Mouse (Mus musculus): Measurements from ENCODE around the gene Mlip.
"Not testable (repeated sequence)": the region's sequence is repeated elsewhere in the genome, so short reads cannot be mapped to it uniquely, and the experiment has no call there.

Gene Mlip

DNA sequence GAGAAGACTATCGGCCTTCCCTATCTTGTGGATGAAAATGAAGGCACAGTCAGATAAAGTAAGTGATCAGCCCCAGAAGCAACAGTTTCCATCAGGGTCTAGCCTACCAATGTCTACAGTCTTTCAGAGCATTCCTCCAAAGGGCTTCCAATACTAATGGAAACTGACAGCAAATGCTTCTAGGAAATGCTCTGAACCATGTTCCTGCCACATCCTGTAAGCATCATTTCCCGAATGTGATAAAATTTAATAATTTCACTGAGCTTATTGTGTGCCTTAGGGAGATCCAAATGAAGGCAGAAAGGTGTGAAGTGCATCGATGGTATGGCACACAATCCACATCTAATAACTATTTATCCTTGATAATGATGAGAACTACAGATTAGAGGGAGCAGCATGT lies 173.3 kb downstream of the Mlip start:
- DNase-seq (ENCODE audit: low read depth): no peak

- no peak for DNase-seq (ENCODE audit: low read depth)
These were observed 176.9 kb downstream of the Mlip start for GRCm38 (mm10) chr9:77175870-77176269.

DNA sequence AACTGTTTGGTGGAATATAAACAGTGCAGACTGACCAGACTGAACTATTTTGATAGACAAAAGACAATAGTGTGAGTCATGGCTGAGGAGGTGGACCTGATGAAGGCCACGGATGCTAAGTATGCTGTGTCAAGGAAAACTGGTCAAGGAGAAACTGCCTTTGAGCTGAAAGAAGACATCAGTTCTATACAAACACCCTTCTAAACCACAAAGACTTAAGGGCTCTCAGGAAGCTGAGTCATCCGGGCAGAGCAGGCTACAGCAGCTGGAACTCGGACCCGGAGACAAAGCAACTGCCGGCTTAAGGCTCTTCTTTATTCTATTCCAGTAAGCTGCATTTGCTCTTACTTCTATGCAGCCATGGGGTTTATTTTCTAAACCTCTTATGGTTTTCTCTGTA lies 180.7 kb downstream of the Mlip start:
- DNase-seq (ENCODE audit: low read depth): peak; percentile 9

DNA sequence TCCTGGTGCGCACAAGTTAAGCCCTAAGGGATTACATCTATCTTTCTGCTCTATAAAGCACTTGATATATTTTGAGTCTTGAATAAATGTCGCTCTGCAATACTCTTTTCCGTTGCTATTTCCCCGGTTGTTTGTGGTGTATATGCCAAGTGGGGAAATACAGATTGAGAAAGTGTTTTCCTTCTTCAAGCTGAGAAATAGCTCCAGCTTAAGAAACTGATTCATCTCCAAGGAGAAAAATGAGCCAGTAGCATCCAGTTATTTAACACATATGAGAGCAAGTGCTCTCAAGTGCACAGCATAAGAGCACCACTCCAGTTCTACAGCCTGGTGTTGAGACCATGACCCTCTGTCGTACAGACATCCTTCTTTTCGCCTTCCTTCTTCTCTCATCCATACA lies 186.9 kb downstream of the Mlip start:
- no peak for DNase-seq (ENCODE audit: low read depth)

GRCm38 (mm10) chr9:77161764-77162163 lies 191.0 kb downstream of the Mlip start:
- no peak for DNase-seq (ENCODE audit: low read depth)

- DNase-seq (ENCODE audit: low read depth): no peak
These were observed 192.4 kb downstream of the Mlip start for GRCm38 (mm10) chr9:77160277-77160926.

GRCm38 (mm10) chr9:77148518-77149257 lies 204.1 kb downstream of the Mlip start:
- no peak for DNase-seq (ENCODE audit: low read depth)

- DNase-seq (ENCODE audit: low read depth): no peak
These were observed 233.0 kb downstream of the Mlip start for GRCm38 (mm10) chr9:77119735-77120134.

- no peak for DNase-seq (ENCODE audit: low read depth)
These were observed 255.9 kb downstream of the Mlip start for GRCm38 (mm10) chr9:77096886-77097285.

- not testable (repeated sequence) for DNase-seq (ENCODE audit: low read depth)
These were observed 269.5 kb downstream of the Mlip start for GRCm38 (mm10) chr9:77083221-77083620.

- no peak for DNase-seq (ENCODE audit: low read depth)
These were observed 281.1 kb downstream of the Mlip start for GRCm38 (mm10) chr9:77071676-77072075.

DNA sequence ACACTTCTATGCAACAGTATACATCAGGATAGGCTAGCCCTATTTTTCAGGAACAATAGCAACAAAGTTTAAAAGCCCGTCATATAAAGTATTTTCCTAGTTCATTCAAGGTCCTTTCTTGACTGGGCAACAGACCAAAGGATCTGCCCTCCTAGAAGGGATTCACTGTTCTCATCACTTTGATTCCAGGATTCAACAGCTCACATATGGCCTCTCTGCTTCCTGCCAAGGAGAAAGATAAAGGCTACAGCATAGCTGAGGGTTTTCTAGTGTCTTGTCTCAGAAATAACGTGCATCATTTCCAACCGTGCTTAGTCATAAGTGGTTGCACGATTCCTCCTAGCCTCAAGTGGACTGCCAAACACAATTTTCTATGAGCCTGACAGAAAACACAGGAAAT lies 296.2 kb downstream of the Mlip start:
- peak; percentile 15 for DNase-seq (ENCODE audit: low read depth)

DNA sequence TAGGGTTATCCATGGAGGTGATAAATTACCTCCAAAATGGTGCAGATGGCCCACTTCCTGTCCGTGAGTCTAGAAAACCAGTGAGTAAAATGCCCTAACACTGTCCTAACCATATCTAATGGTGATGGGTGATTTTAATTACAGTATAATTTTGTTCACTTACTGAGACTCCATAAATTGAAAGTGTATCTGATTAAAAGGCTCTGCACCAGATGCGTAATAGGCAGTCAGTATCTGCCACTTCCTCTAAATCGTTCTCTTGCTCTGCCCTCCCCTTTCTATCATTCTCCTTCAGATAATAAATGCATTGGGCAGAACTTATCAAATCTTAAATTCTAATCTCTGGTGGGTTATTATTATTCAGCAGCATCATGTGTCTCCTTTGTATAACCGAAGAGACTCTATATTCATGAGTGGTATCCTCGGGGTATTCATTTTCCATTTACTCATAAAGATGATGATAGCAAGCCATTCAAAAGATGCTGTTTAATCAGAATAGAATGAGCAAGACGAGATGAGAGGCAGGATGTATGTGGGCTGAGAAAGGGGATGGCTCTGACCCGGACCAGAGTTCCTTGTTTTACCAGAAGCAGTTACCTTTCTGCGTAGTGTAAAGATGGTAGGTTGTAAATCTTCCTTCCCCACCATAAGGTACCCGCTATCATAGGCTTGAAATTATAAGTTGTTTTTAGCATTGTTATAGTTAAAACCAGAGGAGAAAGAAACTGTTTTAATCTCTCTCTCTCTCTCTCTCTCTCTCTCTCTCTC lies 298.2 kb downstream of the Mlip start:
- DNase-seq (ENCODE audit: low read depth): no peak

Data from fibroblast of lung, adult 2 months (primary cell).